Mouse (Mus musculus) MEL (cell line): ENCODE measurements at regions not wholly inside any gene's neighbourhood (a gene's known extent, or its start where the extent isn't known, plus 50 kb on each side); places are given as distances from the start of the nearest gene placed in this dataset.

Experiments
- DNase-seq: peaks from one replicate; pipeline ENCODE4 v3.0.0; 2011; ENCODE audit warnings: low read depth, low spot score
- H3K27ac ChIP-seq: 2 replicates; pipeline ENCODE4 v1.5.1; 2012; ENCODE audit warnings: low read depth, mild to moderate bottlenecking, control low read depth, low read length, moderate library complexity; ENCODE audit not compliant: control insufficient read depth
- H3K27me3 ChIP-seq, 2 experiments: fragments of 150-350 bp in 1 of 2; sonication (generic) in 1 of 2; 2 replicates each; pipeline ENCODE4 v1.6.1; 2012; ENCODE audit warnings: low read length in 2 of 2, mild to moderate bottlenecking in 2 of 2, improper control_type of control experiment in 1 of 2, moderate library complexity in 1 of 2; ENCODE audit not compliant: insufficient read depth in 2 of 2, control insufficient read depth in 1 of 2
- H3K36me3 ChIP-seq, 2 experiments: 2 replicates each; pipeline ENCODE4 v1.6.1; 2012 to 2014; ENCODE audit warnings: low read length in 2 of 2, improper control_type of control experiment in 1 of 2, inconsistent platforms in 1 of 2, mild to moderate bottlenecking in 1 of 2; ENCODE audit not compliant: insufficient read depth in 2 of 2, control insufficient read depth in 1 of 2
- H3K4me1 ChIP-seq, 2 experiments: fragments of 150-350 bp in 1 of 2; sonication (generic) in 1 of 2; 2 replicates each; pipeline ENCODE4 v1.6.1; 2012; ENCODE audit warnings: low read length in 2 of 2, improper control_type of control experiment in 1 of 2, mild to moderate bottlenecking in 1 of 2; ENCODE audit not compliant: insufficient read depth in 2 of 2, control insufficient read depth in 1 of 2
- H3K4me3 ChIP-seq, 2 experiments: fragments of 150-350 bp in 1 of 2; sonication (generic) in 1 of 2; 2 replicates each; pipeline ENCODE4 v1.5.1; 2012; ENCODE audit warnings: low read depth in 2 of 2, low read length in 2 of 2, mild to moderate bottlenecking in 2 of 2, moderate library complexity in 2 of 2, control low read depth in 1 of 2, improper control_type of control experiment in 1 of 2; ENCODE audit not compliant: control insufficient read depth in 1 of 2, insufficient read depth in 1 of 2
- H3K79me2 ChIP-seq: 2 replicates; pipeline ENCODE4 v1.6.1; 2012; ENCODE audit warnings: mild to moderate bottlenecking, low read length, moderate library complexity; ENCODE audit not compliant: control insufficient read depth, poor library complexity, insufficient read depth
- H3K9ac ChIP-seq: 2 replicates; pipeline ENCODE4 v1.6.1; 2012; ENCODE audit warnings: low read depth, mild to moderate bottlenecking, control low read depth, low read length, moderate library complexity; ENCODE audit not compliant: control insufficient read depth, poor library complexity, severe bottlenecking
- H3K9me3 ChIP-seq: fragments of 150-350 bp; sonication (generic); replicated peaks from 2 replicates; pipeline ENCODE4 v1.6.1; 2012; ENCODE audit warnings: mild to moderate bottlenecking, low read length, improper control_type of control experiment, moderate library complexity; ENCODE audit not compliant: insufficient read depth
- BHLHE40 ChIP-seq: IDR thresholded peaks from 2 replicates; pipeline ENCODE4 v1.6.1; 2012; ENCODE audit warnings: low read depth, mild to moderate bottlenecking, inconsistent platforms, low read length, improper control_type of control experiment, borderline replicate concordance
- ELF1 ChIP-seq: IDR thresholded peaks from 2 replicates; pipeline ENCODE4 v1.6.1; 2014; ENCODE audit warnings: low read depth, mild to moderate bottlenecking, inconsistent platforms, low read length, improper control_type of control experiment, moderate library complexity
- EP300 ChIP-seq, 2 experiments: IDR thresholded peaks; 2 replicates each; pipeline ENCODE4 v1.6.1; 2011; ENCODE audit warnings: improper control_type of control experiment in 2 of 2, low read length in 2 of 2, low read depth in 1 of 2, mild to moderate bottlenecking in 1 of 2
- ETS1 ChIP-seq: IDR thresholded peaks from 2 replicates; pipeline ENCODE4 v1.6.1; 2012; ENCODE audit warnings: low read depth, mild to moderate bottlenecking, inconsistent platforms, low read length, improper control_type of control experiment, moderate library complexity
- GABPA ChIP-seq: IDR thresholded peaks from 2 replicates; pipeline ENCODE4 v1.6.1; 2012; ENCODE audit warnings: low read depth, mild to moderate bottlenecking, inconsistent platforms, low read length, improper control_type of control experiment, moderate library complexity
- GATA1 ChIP-seq: IDR thresholded peaks from 2 replicates; pipeline ENCODE4 v1.6.1; 2011; ENCODE audit warnings: low read depth, low read length, improper control_type of control experiment
- KAT2A ChIP-seq: conservative IDR thresholded peaks from 2 replicates; pipeline ENCODE4 v1.6.1; 2012; ENCODE audit warnings: low read depth, low read length, improper control_type of control experiment, inconsistent platforms
- MAFK ChIP-seq: IDR thresholded peaks from 2 replicates; pipeline ENCODE4 v1.6.1; 2011; ENCODE audit warnings: low read depth, mild to moderate bottlenecking, low read length, improper control_type of control experiment, borderline replicate concordance
- MAX ChIP-seq: IDR thresholded peaks from 2 replicates; pipeline ENCODE4 v1.6.1; 2011; ENCODE audit warnings: low read length, improper control_type of control experiment
- MAZ ChIP-seq: IDR thresholded peaks from 2 replicates; pipeline ENCODE4 v1.6.1; 2012; ENCODE audit warnings: low read depth, mild to moderate bottlenecking, inconsistent platforms, low read length, improper control_type of control experiment
- MEF2A ChIP-seq: IDR thresholded peaks from 2 replicates; pipeline ENCODE4 v1.6.1; 2014; ENCODE audit warnings: low read depth, mild to moderate bottlenecking, inconsistent platforms, low read length, improper control_type of control experiment; ENCODE audit not compliant: poor library complexity, insufficient replicate concordance, severe bottlenecking; ENCODE audit errors: extremely low read depth
- MXI1 ChIP-seq: IDR thresholded peaks from 2 replicates; pipeline ENCODE4 v1.6.1; 2011; ENCODE audit warnings: mild to moderate bottlenecking, low read depth, low read length, improper control_type of control experiment
- MYC ChIP-seq: IDR thresholded peaks from 2 replicates; pipeline ENCODE4 v1.6.1; 2011; ENCODE audit warnings: low read depth, mild to moderate bottlenecking, low read length, improper control_type of control experiment, moderate library complexity
- NRF1 ChIP-seq: IDR thresholded peaks from 2 replicates; pipeline ENCODE4 v1.6.1; 2014; ENCODE audit warnings: low read depth, mild to moderate bottlenecking, inconsistent platforms, low read length, improper control_type of control experiment, moderate library complexity; ENCODE audit not compliant: poor library complexity, insufficient read depth, severe bottlenecking
- POLR2A ChIP-seq, 2 experiments: IDR thresholded peaks; 2 replicates each; pipeline ENCODE4 v1.6.1; 2011 to 2012; ENCODE audit warnings: low read length in 2 of 2, mild to moderate bottlenecking in 2 of 2, control low read depth in 1 of 2, improper control_type of control experiment in 1 of 2, low read depth in 1 of 2, moderate library complexity in 1 of 2; ENCODE audit not compliant: control insufficient read depth in 1 of 2, insufficient read depth in 1 of 2, poor library complexity in 1 of 2
- POLR2AphosphoS2 ChIP-seq: IDR thresholded peaks from 2 replicates; pipeline ENCODE4 v1.6.1; 2011; ENCODE audit warnings: low read length, improper control_type of control experiment
- RAD21 ChIP-seq: IDR thresholded peaks from 2 replicates; pipeline ENCODE4 v1.6.1; 2011; ENCODE audit warnings: mild to moderate bottlenecking, low read depth, low read length, improper control_type of control experiment
- RCOR1 ChIP-seq: IDR thresholded peaks from 2 replicates; pipeline ENCODE4 v1.6.1; 2012; ENCODE audit warnings: low read depth, mild to moderate bottlenecking, inconsistent platforms, low read length, improper control_type of control experiment
- SIN3A ChIP-seq: IDR thresholded peaks from 2 replicates; pipeline ENCODE4 v1.6.1; 2012; ENCODE audit warnings: low read length, improper control_type of control experiment, inconsistent platforms
- SMC3 ChIP-seq: IDR thresholded peaks from 2 replicates; pipeline ENCODE4 v1.6.1; 2011; ENCODE audit warnings: low read depth, low read length, improper control_type of control experiment
- TBP ChIP-seq: IDR thresholded peaks from 2 replicates; pipeline ENCODE4 v1.8.0; 2011; ENCODE audit warnings: low read depth, low read length, improper control_type of control experiment
- TCF12 ChIP-seq: IDR thresholded peaks from 2 replicates; pipeline ENCODE4 v1.6.1; 2014; ENCODE audit warnings: low read depth, mild to moderate bottlenecking, inconsistent platforms, low read length, improper control_type of control experiment, moderate library complexity
- USF1 ChIP-seq: IDR thresholded peaks from 2 replicates; pipeline ENCODE4 v1.6.1; 2014; ENCODE audit warnings: low read depth, mild to moderate bottlenecking, inconsistent platforms, low read length, improper control_type of control experiment, moderate library complexity
- ZKSCAN1 ChIP-seq: IDR thresholded peaks from 2 replicates; pipeline ENCODE4 v1.6.1; 2012; ENCODE audit warnings: low read depth, mild to moderate bottlenecking, inconsistent platforms, low read length, improper control_type of control experiment, moderate library complexity
- ZMIZ1 ChIP-seq: IDR thresholded peaks from 2 replicates; pipeline ENCODE4 v1.6.1; 2012; ENCODE audit warnings: low read depth, mild to moderate bottlenecking, inconsistent platforms, low read length, improper control_type of control experiment, moderate library complexity

DNA sequence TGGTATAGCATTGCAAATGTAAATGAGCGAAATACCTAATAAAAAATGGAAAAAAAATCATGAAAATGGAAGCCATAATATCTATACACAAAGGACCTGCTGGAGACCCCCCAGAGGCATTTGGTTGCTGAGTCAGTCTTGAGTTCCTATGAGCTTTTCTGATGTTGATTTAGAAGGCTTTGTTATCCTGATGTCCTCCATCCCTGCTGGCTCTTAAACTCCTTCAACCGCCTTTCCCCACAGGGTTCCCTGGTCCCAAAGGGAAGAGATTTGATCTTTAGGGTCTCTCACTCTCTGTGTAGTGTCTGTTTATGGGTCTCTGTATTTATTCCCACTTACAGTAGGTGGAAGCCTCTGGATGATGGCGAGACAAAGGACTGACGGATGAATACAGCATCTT, 356.6 kb upstream of the Robo2 start:
- H3K27ac ChIP-seq = no peak overlapping the region
- TF ChIP-seq KAT2A = no peak
- no peak for TF ChIP-seq BHLHE40
- no peak for TF ChIP-seq ELF1
- TF ChIP-seq MAZ = no peak
- TF ChIP-seq ZKSCAN1 = no peak
- no peak for TF ChIP-seq NRF1
- TF ChIP-seq, all 39 proteins: peak for 0
- Histone ChIP-seq H3K4me3 (no peak overlapping the region), H3K79me2 (no peaks in the 10 kb centered on the region), H3K9ac (no peak overlapping the region), H3K36me3 (no peaks in the 10 kb centered on the region), H3K4me1 (no peaks in the 10 kb centered on the region; a peak in 1 of 4 replicates), H3K27me3 (no peaks in the 10 kb centered on the region), H3K9me3 (no peaks in the 10 kb centered on the region)
- DNase-seq = no peak

DNA sequence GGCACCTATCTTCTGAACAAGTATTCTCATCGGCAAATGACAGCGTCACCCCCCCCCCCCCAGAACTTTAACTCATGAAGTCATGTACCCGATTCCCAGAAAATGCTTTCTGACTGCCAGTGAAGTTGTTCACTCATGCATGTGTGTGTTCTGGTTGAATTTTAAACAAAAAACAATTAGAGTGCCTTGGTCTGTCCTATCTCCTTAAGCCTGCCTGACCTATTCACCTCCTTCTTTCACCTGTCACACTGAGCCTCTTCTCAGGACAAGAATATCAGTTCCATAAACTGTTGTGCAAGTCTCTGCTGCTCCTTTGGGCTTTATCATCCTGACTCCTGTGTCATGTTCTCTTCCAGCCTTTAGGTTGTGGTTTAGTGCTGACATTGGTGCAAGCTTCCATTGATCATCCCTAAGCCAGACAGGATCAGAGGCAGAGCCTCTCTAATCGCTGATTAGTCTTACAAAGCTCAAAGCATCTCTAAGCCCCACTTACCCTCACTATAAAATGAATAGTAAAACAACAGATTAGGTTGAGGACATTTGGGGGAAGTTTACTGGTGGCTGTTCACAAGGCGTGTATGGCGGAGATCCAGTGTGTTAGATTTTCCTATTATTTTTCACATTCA, 345.2 kb upstream of the Robo2 start:
- no peak for TF ChIP-seq GATA1
- TF ChIP-seq MXI1 = no peak
- TF ChIP-seq, all 39 proteins: peak for 0
- Histone ChIP-seq H3K9ac (no peak overlapping the region), H3K9me3 (no peaks in the 10 kb centered on the region)

DNA sequence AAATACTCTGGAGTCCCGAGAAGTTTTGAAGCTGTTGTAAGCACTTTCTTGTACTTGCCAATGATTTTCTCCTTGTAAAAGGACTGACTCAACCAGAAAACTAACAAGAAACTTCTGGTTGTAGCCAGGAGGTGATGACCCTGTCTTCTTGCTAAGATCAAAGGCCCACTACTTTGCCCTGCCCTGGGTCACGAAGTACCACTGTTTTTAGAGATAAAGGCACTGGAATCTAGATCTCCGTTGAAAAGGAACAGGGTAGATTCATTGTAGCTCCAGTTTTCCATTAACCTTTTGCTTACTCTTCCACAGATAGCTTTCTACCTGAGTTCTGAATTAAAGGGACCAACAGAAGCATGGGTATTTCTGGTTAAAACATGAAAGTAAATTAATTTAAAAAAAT, 339.3 kb upstream of the Robo2 start:
- Histone ChIP-seq H3K27ac (no peak overlapping the region), H3K79me2 (no peaks in the 10 kb centered on the region), H3K4me1 (no peaks in the 10 kb centered on the region), H3K27me3 (no peaks in the 10 kb centered on the region; a peak in 1 of 4 replicates), H3K4me3 (no peak overlapping the region), H3K9me3 (no peaks in the 10 kb centered on the region), H3K9ac (no peak overlapping the region), H3K36me3 (no peaks in the 10 kb centered on the region)
- DNase-seq = no peak
- TF ChIP-seq SMC3 (no peak), MAFK (no peak), KAT2A (no peak), USF1 (no peak), NRF1 (no peak), ZMIZ1 (no peak), MYC (no peak), MAX (no peak), POLR2AphosphoS2 (no peak), RAD21 (no peak), TCF12 (no peak), MEF2A (no peak), GATA1 (no peak), GABPA (no peak), SIN3A (no peak), TBP (no peak), EP300 (IDR thresholded peaks at IDR 0.05; ENCODE audit: low read depth in 1 of 2, low read length in 2 of 2) (no peak), ETS1 (no peak), POLR2A (IDR thresholded peaks at IDR 0.05; ENCODE audit: control insufficient read depth in 1 of 2, insufficient read depth in 1 of 2, low read depth in 1 of 2, low read length in 2 of 2, poor library complexity in 1 of 2) (no peak), RCOR1 (no peak)

More for the DNA sequence above, 345.2 kb upstream of the Robo2 start:
- Histone ChIP-seq H3K36me3 (no peaks in the 10 kb centered on the region), H3K4me1 (no peaks in the 10 kb centered on the region), H3K79me2 (no peaks in the 10 kb centered on the region), H3K4me3 (no peak overlapping the region), H3K27ac (no peak overlapping the region), H3K27me3 (no peaks in the 10 kb centered on the region)
- DNase-seq = no peak
